Mouse (Mus musculus): ENCODE data around the gene H2-M10.4.
"Not testable (repeated sequence)": the region's sequence is repeated elsewhere in the genome, so short reads cannot be mapped to it uniquely, and the experiment has no call there.

Gene H2-M10.4

GRCm38 (mm10) chr17:36462234-36462633 lies at the start of gene H2-M10.4:
TSS of gene H2-M10.4 (minus strand) at chr17:36462334.
- no peak for DNase-seq

GRCm38 (mm10) chr17:36503910-36504309 lies 41.8 kb upstream of the H2-M10.4 start:
- no peak for DNase-seq

DNA sequence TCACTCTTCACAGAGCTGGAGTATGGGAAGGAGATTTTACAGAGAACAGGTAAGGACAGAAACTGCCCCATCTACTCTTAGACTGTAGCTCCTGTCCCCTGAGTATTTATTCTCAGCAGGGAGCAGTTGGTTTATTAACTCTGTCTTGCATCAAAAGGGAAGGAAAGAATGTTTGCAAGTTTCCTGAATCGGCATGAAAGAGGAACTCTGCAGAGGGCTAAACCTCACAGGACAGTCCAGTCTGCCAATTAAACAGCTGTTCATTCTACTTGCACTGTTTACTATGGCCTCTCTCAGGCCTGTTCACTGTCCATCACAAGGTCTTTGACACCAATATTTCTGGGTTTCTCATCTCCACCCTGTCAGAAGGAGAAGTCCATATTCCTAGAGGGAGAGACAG lies 38.3 kb upstream of the H2-M10.4 start:
- DNase-seq: no peak

DNA sequence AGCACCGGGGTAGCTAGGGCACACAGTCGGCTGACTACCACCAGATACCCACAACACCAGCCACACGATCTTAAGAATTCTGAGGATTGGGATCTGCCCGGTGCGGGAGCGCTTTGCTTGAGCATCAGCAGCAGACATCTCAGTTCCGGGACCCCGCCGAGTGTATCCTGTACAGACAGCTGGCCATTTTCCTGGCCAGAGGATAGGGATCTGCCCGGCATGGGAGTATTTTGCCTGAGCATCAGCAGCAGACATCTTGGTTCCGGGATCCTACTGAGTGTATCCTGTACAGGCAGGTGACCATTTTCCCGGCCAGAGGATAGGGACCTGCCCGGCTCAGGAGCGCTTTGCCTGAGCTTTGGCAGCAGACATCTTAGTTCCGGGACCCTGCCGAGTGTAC lies 26.0 kb upstream of the H2-M10.4 start:
- not testable (repeated sequence) for DNase-seq

DNA sequence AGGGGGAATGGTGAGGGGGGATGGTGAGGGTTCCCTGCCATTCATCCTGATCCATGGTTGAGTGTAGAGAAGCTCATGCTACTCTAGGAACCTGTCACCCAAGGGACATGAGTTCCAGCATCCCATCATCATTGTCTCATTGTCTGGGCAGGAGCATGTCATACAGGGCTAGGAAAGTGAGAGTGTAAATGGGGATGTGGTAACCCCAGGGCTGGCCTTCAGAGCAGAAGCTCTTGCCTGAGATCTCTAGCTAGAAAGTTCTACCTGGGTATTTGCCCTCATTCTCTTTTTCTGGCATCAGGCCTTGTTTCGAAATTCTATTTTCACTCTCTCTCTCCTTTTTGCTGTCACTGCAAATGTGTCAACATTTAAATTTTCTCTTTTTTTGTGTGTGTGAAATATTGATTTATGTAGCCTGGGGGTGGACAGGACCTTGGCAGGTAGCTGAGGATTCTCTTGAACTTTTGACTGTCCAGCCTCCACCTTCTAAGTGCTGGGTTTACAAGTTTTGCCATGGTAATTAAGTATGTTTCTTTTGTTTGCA lies 24.6 kb upstream of the H2-M10.4 start:
- DNase-seq: no peak

DNA sequence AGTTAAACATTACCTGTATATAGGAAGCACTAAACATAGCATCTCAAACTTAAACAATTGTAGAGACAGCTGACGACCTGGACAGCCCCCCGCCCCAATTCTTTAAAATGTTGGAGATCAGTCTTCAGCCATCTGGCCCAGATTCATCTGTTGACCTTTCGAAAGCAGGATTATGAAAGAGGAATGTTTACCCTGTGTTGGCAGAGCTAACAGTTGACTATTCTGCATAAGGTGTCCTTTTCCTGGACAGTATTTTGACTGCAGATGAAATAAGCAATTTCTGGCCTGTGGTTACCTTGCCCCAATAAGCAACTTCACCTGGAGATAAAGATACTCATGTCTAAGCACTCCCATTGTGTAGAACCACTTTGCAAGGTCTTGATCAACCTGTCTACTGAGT lies 21.7 kb upstream of the H2-M10.4 start:
- no peak for DNase-seq

- no peak for DNase-seq
Observed at GRCm38 (mm10) chr17:36456260-36456659, 5.9 kb downstream of the H2-M10.4 start.

GRCm38 (mm10) chr17:36431411-36431810 lies 30.7 kb downstream of the H2-M10.4 start:
- no peak for DNase-seq

- no peak for DNase-seq
Observed at GRCm38 (mm10) chr17:36418091-36418754, 43.9 kb downstream of the H2-M10.4 start.

GRCm38 (mm10) chr17:36417416-36417815 lies 44.7 kb downstream of the H2-M10.4 start:
- no peak for DNase-seq

- DNase-seq: no peak
Observed at GRCm38 (mm10) chr17:36415407-36415806, 46.7 kb downstream of the H2-M10.4 start.

DNA sequence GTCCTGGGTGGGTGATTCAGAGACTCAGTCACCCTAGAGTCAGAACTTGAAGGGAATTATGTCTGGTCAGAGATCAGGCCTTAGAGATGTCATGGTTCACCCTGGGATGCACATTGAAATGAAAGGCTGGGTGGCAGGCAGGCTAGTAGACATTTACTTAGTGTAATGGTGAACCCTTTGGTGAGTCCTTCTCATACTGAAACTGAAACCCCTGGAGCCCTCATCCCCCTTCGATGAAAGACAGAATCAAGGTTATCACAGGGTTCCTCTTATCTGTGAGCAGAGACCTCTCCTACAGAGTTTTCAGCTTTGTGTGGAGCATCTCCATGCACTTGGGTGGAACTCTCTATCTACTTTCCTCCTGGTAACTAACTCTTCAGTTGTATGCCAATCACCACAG lies 47.8 kb downstream of the H2-M10.4 start:
- DNase-seq: no peak
